Mouse (Mus musculus) liver, embryonic 14.5 days (tissue): ENCODE results near the gene Gm20379. TPM values are rescaled to one million over a fixed set of nuclear protein-coding genes. Genes with fewer than 3 reads are reported as not detected.
A peak's percentile ranks its signal among the peaks of the same experiment; 100 is the strongest.

Experiments
- ATAC-seq: fragments of 200-750 bp; cut with Nextera tagmentation; 2 replicates; pipeline ENCODE4 v1.8.0; 2017; ENCODE audit warnings: moderate number of reproducible peaks, mild to moderate bottlenecking, moderate library complexity; ENCODE audit not compliant: insufficient read depth
- DNase-seq, 3 experiments: peaks; one replicate each; pipeline ENCODE4 v3.0.0-alpha.2; 2012 to 2013; ENCODE audit warnings: low read depth in 3 of 3, low spot score in 3 of 3
- H3K27ac ChIP-seq: fragments of 300-500 bp; sonication (generic); 2 replicates; pipeline ENCODE4 v1.5.1; 2014; ENCODE audit warnings: moderate library complexity, mild to moderate bottlenecking, control low read depth, inconsistent platforms
- H3K27me3 ChIP-seq: fragments of 300-500 bp; sonication (generic); 2 replicates; pipeline ENCODE4 v1.6.1; 2014; ENCODE audit warnings: mild to moderate bottlenecking, low read length, moderate library complexity; ENCODE audit not compliant: control insufficient read depth, insufficient read depth
- H3K36me3 ChIP-seq: fragments of 300-500 bp; sonication (generic); replicated peaks from 2 replicates; pipeline ENCODE4 v1.6.1; 2014; ENCODE audit warnings: low read depth; ENCODE audit not compliant: control insufficient read depth, insufficient read depth
- H3K4me1 ChIP-seq, 2 experiments: fragments of 200-500 bp in 1 of 2; fragments of 300-500 bp in 1 of 2; sonication (generic) in 1 of 2; replicated peaks; 2 replicates each; pipeline ENCODE4 v1.6.1; 2012 to 2014; ENCODE audit warnings: antibody characterized with exemption in 1 of 2, inconsistent platforms in 1 of 2, low read length in 1 of 2; ENCODE audit not compliant: control insufficient read depth in 2 of 2, insufficient read depth in 2 of 2
- H3K4me2 ChIP-seq: fragments of 300-500 bp; sonication (generic); 2 replicates; pipeline ENCODE4 v1.6.1; 2014; ENCODE audit warnings: low read depth, mild to moderate bottlenecking, control low read depth, moderate library complexity
- H3K4me3 ChIP-seq, 2 experiments: fragments of 200-500 bp in 1 of 2; fragments of 300-500 bp in 1 of 2; sonication (generic) in 1 of 2; 2 replicates each; pipeline ENCODE4 v1.5.1; 2012 to 2014; ENCODE audit warnings: low read depth in 2 of 2, low read length in 2 of 2, mild to moderate bottlenecking in 2 of 2, control low read depth in 1 of 2, inconsistent platforms in 1 of 2, moderate library complexity in 1 of 2; ENCODE audit not compliant: insufficient read depth in 1 of 2
- H3K9ac ChIP-seq: fragments of 300-500 bp; sonication (generic); replicated peaks from 2 replicates; pipeline ENCODE4 v1.6.1; 2014; ENCODE audit warnings: mild to moderate bottlenecking, control low read depth, moderate library complexity
- H3K9me3 ChIP-seq: fragments of 300-500 bp; sonication (generic); 2 replicates; pipeline ENCODE4 v1.6.1; 2016; ENCODE audit warnings: low read length, mixed read lengths; ENCODE audit not compliant: control insufficient read depth
- CTCF ChIP-seq: IDR thresholded peaks from 2 replicates; pipeline ENCODE4 v1.5.1; 2016; ENCODE audit warnings: antibody characterized with exemption, low read depth, control low read depth
- EP300 ChIP-seq: IDR thresholded peaks from 2 replicates; pipeline ENCODE4 v1.6.1; 2016; ENCODE audit warnings: antibody characterized with exemption, low read depth
- WGBS: fragments of 180-500 bp; shearing (Covaris S2); extraction: QIAGEN DNeasy Blood & Tissue Kit; methylation state at CpG from one replicate; pipeline ENCODE4 v1.1.7; 2014; ENCODE audit not compliant: insufficient replicate concordance; 5-methylcytosine and 5-hydroxymethylcytosine counted together
- polyA plus RNA-seq, 2 experiments: library from polyadenylated mRNA; depleted of rRNA in 1 of 2; stranded (reverse) in 1 of 2; unstranded in 1 of 2; fragments of >200 nt; fragmentation: Nextera tagmentation in 1 of 2; extraction: Ambion mirVana in 1 of 2; gene quantifications; 2 replicates each; pipeline versions ENCODE4 v1.2.1 to v1.2.3; 2012 to 2014

Gene Gm20379
- polyA plus RNA-seq, 2 experiments = 0.19 TPM; not detected in 1

DNA sequence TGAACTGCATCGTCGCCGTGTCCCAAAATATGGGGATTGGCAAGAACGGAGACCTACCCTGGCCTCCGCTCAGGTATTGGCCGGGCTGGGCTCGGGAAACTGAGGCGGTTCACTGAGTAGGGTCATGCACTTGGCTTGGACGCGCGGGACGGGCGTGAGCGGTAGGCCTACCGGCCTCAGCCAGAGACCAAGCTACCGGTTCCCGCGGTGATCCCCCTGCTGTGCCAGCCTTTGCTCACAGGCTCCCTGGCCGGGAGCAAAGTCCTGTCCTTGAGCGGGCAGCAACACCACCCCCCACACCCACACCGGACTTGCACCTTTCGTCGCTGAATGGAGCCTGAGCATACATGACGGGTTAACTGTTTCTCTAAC lies 49.5 kb downstream of the Gm20379 start:
- Histone ChIP-seq H3K27me3 (no peaks in the 10 kb centered on the region), H3K4me1 (peaks cover 2 to 18% of the 10 kb centered on the region in 2 experiments; a peak in 3 of 4 replicates), H3K9ac (peak overlapping the region; percentile 70), H3K4me2 (peak overlapping the region; percentile 68), H3K4me3 (peak overlapping the region; percentile 68 to 81), H3K9me3 (no peaks in the 10 kb centered on the region), H3K27ac (peak overlapping the region; percentile 4; the same call in 1 of the 2 replicates), H3K36me3 (peaks cover 22% of the 10 kb centered on the region)
- ATAC-seq = peak; percentile 32
- DNase-seq = no peak
- WGBS = under 1% methylated on average over 24 of the region's 24 CpGs
- TF ChIP-seq CTCF = no peak
- no peak for TF ChIP-seq EP300

DNA sequence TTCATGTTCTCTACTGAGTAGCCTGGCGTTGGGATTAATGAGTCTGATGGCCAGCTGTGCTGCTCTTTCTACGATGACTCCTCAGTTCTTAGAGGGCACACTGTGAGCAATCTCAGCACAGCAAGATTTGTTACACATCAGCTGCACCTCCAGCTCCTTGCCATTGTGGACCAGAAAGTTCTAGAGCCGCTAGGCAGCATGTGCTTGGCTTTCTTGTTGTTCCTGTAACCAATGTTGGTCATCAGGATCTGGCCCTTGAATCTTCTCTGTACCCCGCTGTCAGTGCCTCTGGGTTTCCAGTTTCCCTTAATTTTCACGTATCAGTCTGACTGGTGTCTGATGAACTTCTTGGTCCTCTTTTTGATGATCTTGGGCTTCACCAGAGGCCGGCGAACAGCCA lies 50.6 kb downstream of the Gm20379 start:
- DNase-seq = no peak
- TF ChIP-seq EP300 = no peak
- no peak for TF ChIP-seq CTCF
- no peak for ATAC-seq
- no peak overlapping the region for H3K27ac ChIP-seq
- WGBS = 71% methylated on average over 7 of the region's 7 CpGs
- peaks cover 30% of the 10 kb centered on the region for H3K36me3 ChIP-seq
- no peaks in the 10 kb centered on the region for H3K9me3 ChIP-seq
- no peaks in the 10 kb centered on the region for H3K27me3 ChIP-seq
- peak overlapping the region; percentile 68 to 81 for H3K4me3 ChIP-seq
- H3K4me1 ChIP-seq = peaks cover 2 to 18% of the 10 kb centered on the region in 2 experiments; a peak in 3 of 4 replicates
- peak overlapping the region; percentile 68 for H3K4me2 ChIP-seq
- H3K9ac ChIP-seq = no peak overlapping the region

Other genes starting within 250 kb of the Gm20379 start
- gene Rasgrf2, start 174.3 kb upstream of the Gm20379 start, polyA plus RNA-seq (2012; rRNA removed) = 0.03 and 0.09 TPM in 2 replicates
- 0.10 and 0.13 TPM in 2 replicates for gene Rasgrf2, start 174.3 kb upstream of the Gm20379 start, polyA plus RNA-seq (2014; fragmentation: Nextera tagmentation; extraction: Ambion mirVana)
- gene Dhfr, start 48.7 kb downstream of the Gm20379 start, polyA plus RNA-seq (2012; rRNA removed) = 5.9 and 11.4 TPM in 2 replicates
- 18.9 and 19.2 TPM in 2 replicates for gene Dhfr, start 48.7 kb downstream of the Gm20379 start, polyA plus RNA-seq (2014; fragmentation: Nextera tagmentation; extraction: Ambion mirVana)
- 5.6 and 10.0 TPM in 2 replicates for gene Msh3, start 49.0 kb downstream of the Gm20379 start, polyA plus RNA-seq (2012; rRNA removed)
- 11.1 and 11.5 TPM in 2 replicates for gene Msh3, start 49.0 kb downstream of the Gm20379 start, polyA plus RNA-seq (2014; fragmentation: Nextera tagmentation; extraction: Ambion mirVana)
- gene Ankrd34b, start 119.9 kb downstream of the Gm20379 start, polyA plus RNA-seq (2012; rRNA removed) = not detected in 2 replicates
- not detected in 2 replicates for gene Ankrd34b, start 119.9 kb downstream of the Gm20379 start, polyA plus RNA-seq (2014; fragmentation: Nextera tagmentation; extraction: Ambion mirVana)
- 1.4 TPM in 2 replicates for gene Fam151b, start 178.0 kb downstream of the Gm20379 start, polyA plus RNA-seq (2012; rRNA removed)
- not detected in 2 replicates for gene Fam151b, start 178.0 kb downstream of the Gm20379 start, polyA plus RNA-seq (2014; fragmentation: Nextera tagmentation; extraction: Ambion mirVana)
- 0.83 and 1.3 TPM in 2 replicates for gene Zfyve16, start 224.9 kb downstream of the Gm20379 start, polyA plus RNA-seq (2012; rRNA removed)
- gene Zfyve16, start 224.9 kb downstream of the Gm20379 start, polyA plus RNA-seq (2014; fragmentation: Nextera tagmentation; extraction: Ambion mirVana) = 1.4 and 1.5 TPM in 2 replicates